Mouse (Mus musculus) macrophage (primary cell): ENCODE data around the gene Zfp655. TPM values are rescaled to one million over a fixed set of nuclear protein-coding genes. Genes with fewer than 3 reads are reported as not detected.

ENCODE experiments used
- H3K27ac ChIP-seq: fragments of 350-480 bp; formaldehyde crosslinking; 2 replicates; pipeline ENCODE4 v1.9.0; 2021
- H3K36me3 ChIP-seq: fragments of 350-480 bp; formaldehyde crosslinking; 2 replicates; pipeline ENCODE4 v1.9.0; 2021; ENCODE audit errors: inconsistent target
- H3K4me3 ChIP-seq: fragments of 350-480 bp; formaldehyde crosslinking; 2 replicates; pipeline ENCODE4 v1.9.0; 2021; ENCODE audit errors: inconsistent target
- H3K79me2 ChIP-seq: fragments of 350-480 bp; formaldehyde crosslinking; 2 replicates; pipeline ENCODE4 v1.9.0; 2021; ENCODE audit errors: inconsistent target
- WGBS: methylation state at CpG from one replicate; pipeline ENCODE4 v1.1.7; 2026; ENCODE audit warnings: inconsistent platforms; ENCODE audit not compliant: missing documents; 5-methylcytosine and 5-hydroxymethylcytosine counted together
- polyA plus RNA-seq: library from polyadenylated mRNA; stranded (reverse); fragments of 250-400 nt; gene quantifications from 3 replicates; pipeline ENCODE4 v1.2.4, GENCODE M21; 2018; ENCODE audit warnings: inconsistent platforms
- total RNA-seq, 78 experiments: library from RNA; depleted of rRNA; stranded (reverse); fragments of 250-400 nt; gene quantifications; 1 replicate in 9 of 78; 2 replicates in 24 of 78; 3 replicates in 43 of 78; 4 replicates in 2 of 78; pipeline ENCODE4 v1.2.4; 2018; ENCODE audit warnings: inconsistent platforms in 56 of 78

Zfp655 gene
- 100 to 1,000 TPM in 23 of 26 experiments, 10 to 100 TPM in 3; 82.8 to 262 (median 161) TPM for total RNA-seq (2018; cell fraction: chromatin; rRNA removed)
- total RNA-seq (2018; cell fraction: cytosol; rRNA removed), result 10 to 100 TPM; 32.7 to 62.9 (median 47.7) TPM
- total RNA-seq (2018; cell fraction: nucleus; rRNA removed), result 100 to 1,000 TPM in 17 of 26 experiments, 10 to 100 TPM in 9; 59.9 to 193 (median 122) TPM
- polyA plus RNA-seq, result 34.3 to 40.2 TPM (median 37.0 TPM) in 3 replicates

- H3K36me3 ChIP-seq, result peaks cover 27% of the 10 kb centered on the region
- peak within 1 kb of the TSS; percentile 96 for H3K27ac ChIP-seq
- peak within 1 kb of the TSS; percentile 80 for H3K4me3 ChIP-seq
- H3K79me2 ChIP-seq, result peaks cover 46% of the 10 kb centered on the region
- 1% methylated on average over 42 of the region's 42 CpGs for WGBS
Observed at GRCm38 (mm10) chr5:145231367-145231871, at the start of gene Zfp655. Zfp655 (plus strand) TSS chr5:145231715.

DNA sequence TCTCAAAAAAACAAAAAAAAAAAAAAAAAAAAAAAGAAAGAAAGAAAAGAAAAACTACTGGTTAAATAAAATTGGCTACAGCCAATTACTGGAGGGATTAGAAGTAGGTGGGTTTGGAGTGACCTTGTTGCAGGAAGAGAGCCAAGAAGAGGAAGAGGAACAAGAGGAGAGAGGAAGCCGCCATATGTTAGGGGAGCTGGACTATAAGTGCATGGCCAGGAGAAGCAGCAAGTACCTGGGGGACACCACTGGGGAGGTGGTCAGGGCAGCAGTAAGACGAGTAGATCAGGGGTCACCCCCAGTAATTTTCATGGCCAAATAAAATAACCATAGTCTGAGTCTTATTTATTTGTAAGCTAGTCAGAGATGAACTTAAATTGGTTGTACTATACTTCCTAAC is 46.3 kb upstream of the Zfp655 start:
- no peak overlapping the region for H3K4me3 ChIP-seq
- no peak overlapping the region for H3K27ac ChIP-seq
- H3K36me3 ChIP-seq, result peaks cover 69% of the 10 kb centered on the region
- WGBS, result 93% methylated on average over 1 of the region's 2 CpGs
- H3K79me2 ChIP-seq, result peaks cover 63% of the 10 kb centered on the region

DNA sequence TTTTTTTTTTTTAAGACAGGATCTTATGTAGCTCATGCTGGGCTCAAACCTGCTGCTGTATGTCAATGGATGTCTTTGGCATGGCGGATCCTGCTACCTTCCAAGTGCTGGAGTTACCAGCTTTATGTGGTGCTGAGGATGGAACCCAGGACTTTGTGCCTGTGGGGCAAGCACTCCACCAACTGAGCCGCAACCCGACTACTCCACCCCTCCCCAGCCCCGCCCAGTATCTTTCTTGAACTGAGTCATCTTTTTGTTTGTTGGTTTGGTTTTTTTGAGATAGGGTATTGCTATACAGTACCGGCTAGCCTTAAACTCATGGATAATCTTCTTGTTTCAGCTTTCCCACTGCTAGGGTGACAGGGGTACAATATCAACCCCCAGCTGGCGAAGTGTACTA is 42.1 kb upstream of the Zfp655 start:
- peaks cover 66% of the 10 kb centered on the region for H3K79me2 ChIP-seq
- WGBS, result 85% methylated on average over 6 of the region's 6 CpGs
- H3K36me3 ChIP-seq, result peaks cover 35% of the 10 kb centered on the region
- no peak overlapping the region for H3K27ac ChIP-seq
- no peak overlapping the region for H3K4me3 ChIP-seq

DNA sequence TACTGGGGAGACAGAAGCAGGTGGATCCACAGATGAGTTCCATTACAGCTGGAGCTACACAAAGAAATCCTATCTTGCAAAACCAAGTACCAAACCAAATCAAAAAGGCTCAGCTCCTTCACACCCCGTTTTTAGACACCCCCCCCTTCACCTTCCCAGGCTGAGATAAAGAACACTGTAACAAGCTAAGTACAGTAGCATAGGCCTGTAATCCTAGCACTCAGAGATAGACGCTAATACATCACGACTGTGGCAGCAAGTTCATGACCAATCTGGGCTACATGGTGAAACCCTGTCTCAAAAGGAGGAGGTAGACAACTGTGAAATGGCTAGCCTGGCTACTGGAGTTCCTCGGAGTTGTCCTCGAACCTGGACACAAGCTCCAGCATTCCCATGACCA is 41.1 kb upstream of the Zfp655 start:
- peak overlapping the region; percentile 98 for H3K4me3 ChIP-seq
- WGBS, result 50% methylated on average over 5 of the region's 5 CpGs
- H3K36me3 ChIP-seq, result peaks cover 38% of the 10 kb centered on the region
- peak overlapping the region; percentile 83; the same call in 1 of the 2 replicates for H3K27ac ChIP-seq
- H3K79me2 ChIP-seq, result peaks cover 61% of the 10 kb centered on the region

DNA sequence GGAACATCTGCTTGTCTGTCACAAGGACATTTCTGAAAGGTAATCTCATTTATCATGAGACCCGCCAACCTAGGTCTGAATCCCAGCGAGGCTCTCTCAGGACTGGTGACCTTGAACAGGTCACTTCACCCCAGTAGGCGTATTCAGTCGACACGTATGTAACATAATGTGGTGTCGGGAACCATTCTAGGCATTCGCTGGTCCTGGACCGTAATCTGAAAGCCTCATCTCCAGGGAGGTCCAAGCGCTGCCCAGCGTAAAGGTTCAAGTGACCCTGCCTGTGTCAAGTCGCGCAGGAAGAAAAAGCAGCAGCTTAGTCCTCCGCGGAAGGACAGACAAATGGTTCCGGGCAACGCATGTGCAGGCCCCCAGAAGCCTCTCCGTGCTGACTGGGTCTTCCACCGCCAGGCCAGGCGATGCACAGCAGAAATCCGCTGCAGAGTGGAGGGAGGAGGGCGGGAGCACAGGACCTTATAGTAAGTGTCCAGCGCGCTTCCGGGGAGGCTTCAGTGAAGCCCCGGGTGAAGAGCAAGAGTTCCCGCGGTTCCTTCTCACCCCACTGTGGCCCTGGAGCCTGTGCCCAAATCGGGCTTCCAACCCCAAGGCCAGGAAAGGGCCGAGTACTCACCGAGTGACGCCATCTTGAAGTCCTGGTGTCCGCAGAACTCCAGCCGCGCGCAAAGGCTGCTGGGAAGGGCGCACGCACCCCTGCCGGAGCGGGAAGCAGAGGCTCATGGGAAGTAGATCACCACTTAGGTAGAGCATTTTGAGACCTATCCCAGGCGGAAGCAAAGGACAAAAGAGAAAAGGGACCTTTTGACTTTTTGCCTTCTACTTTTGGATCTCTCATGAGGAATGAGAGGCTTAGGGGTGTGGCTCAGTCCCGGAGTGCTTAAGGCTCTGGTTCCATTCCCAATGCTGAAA is 40.4 kb upstream of the Zfp655 start:
- H3K4me3 ChIP-seq, result peak overlapping the region; percentile 98
- peak overlapping the region; percentile 83 for H3K27ac ChIP-seq
- peaks cover 55% of the 10 kb centered on the region for H3K79me2 ChIP-seq
- peaks cover 38% of the 10 kb centered on the region for H3K36me3 ChIP-seq
- WGBS, result 3% methylated on average over 41 of the region's 41 CpGs

DNA sequence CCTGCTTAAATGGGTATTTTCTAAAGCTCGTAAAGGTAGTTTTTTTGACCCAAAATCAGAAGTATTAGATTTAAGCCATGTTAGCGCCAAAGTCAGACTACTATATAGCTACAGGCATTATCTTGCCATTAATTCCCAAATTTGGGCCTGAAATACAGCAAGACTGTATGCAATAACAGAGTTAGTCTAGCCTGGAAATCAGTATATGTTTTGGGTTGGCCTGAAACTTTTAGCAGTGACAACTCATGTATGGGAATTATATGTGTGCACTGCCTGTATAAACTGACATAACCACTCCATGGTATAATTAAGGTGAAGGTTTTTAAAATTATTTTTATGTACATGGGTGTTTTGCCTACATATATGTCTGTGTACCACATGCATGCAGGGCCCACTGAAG is 39.6 kb upstream of the Zfp655 start, which contains the start of gene Atp5j2:
Atp5j2 (minus strand) TSS at position 101 of the 400 bp plus-strand sequence.
- Histone ChIP-seq H3K79me2 (peaks cover 47% of the 10 kb centered on the region), H3K4me3 (peak within 1 kb of the TSS; percentile 98), H3K27ac (peak within 1 kb of the TSS; percentile 83), H3K36me3 (peaks cover 35% of the 10 kb centered on the region)
- WGBS, result 92% methylated on average over 2 of the region's 2 CpGs

DNA sequence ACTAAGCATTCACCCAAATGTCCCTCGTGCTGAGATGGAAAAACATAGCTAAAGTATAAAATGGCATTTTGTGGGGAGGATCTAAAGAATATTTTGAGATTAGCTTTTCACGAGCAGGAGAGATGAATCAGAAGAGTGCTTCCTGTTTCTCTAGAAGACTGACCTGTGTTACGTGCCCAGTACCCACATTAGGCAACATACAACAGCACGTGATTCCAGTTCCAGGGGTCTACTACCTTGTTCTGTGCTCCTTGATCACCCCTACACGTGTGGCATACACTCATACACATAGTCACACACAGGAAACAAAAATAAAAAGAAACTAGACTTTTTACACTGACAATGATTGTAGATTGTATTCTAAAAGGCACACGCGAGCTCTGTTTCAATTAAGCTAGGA is 31.1 kb upstream of the Zfp655 start:
- Histone ChIP-seq H3K36me3 (peaks cover 14% of the 10 kb centered on the region), H3K4me3 (peak overlapping the region; percentile 97), H3K79me2 (peaks cover 28% of the 10 kb centered on the region), H3K27ac (no peak overlapping the region)
- 50% methylated on average over 7 of the region's 7 CpGs for WGBS

DNA sequence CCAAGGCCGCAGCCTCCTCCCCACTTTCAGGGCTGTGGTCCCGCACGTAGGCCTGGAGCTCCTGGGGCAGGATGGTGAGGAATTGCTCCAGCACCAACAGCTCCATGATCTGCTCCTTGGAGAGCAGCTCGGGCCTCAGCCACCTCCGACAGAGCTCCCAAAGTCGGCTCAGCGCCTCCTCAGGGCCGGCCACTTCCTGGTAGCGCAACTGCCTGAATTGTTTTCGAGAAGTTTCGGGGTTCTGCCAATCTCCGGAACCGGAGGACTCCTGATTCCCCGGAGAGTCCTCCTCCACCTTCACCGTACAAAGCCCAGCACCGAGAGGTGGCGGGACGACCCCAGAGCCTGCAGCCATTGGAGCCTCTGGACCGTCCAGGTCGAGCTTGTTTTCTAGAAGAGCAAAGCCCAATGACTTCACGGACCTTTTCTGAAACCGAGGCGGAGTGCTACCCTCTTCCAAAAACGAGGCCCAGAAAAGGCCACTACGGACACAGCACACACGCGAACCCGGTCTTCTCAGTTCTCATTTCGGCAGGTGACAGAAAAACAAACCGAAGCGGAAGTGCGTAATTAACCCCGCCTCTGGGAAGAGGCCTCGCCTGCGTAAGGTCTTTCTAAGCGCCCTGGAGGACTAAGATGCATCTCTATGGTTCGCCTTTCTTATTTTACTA is 30.1 kb upstream of the Zfp655 start, which contains the start of gene Zkscan14:
Zkscan14 (minus strand) TSS at position 548 of the 671 bp plus-strand sequence.
- peaks cover 3% of the 10 kb centered on the region for H3K36me3 ChIP-seq
- H3K27ac ChIP-seq, result peak within 1 kb of the TSS; percentile 77
- WGBS, result under 1% methylated on average over 37 of the region's 37 CpGs
- H3K79me2 ChIP-seq, result peaks cover 31% of the 10 kb centered on the region
- peak within 1 kb of the TSS; percentile 97 for H3K4me3 ChIP-seq

DNA sequence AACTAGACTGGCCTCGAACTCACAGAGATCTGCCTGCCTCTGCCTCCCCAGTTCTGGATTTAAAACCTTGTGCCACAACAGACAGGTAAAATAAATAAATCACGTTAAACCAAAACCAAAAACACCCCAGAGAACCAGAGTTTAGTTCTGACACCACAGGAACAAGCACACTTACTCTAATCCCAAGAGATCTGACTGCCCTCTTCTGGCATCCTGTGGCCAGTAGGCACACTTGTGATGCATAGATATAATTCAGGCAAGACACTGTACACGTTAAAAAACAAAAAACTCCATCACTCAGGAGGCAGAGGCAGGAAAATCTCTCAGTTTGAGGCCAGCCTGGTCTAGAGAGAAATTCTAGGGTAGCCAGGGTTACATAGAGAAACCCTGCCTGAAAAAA is 29.1 kb upstream of the Zfp655 start:
- Histone ChIP-seq H3K27ac (no peak overlapping the region), H3K79me2 (peaks cover 39% of the 10 kb centered on the region), H3K4me3 (no peak overlapping the region), H3K36me3 (no peaks in the 10 kb centered on the region)
- WGBS, result 38% methylated on average over 3 of the region's 3 CpGs

GRCm38 (mm10) chr5:145203936-145204691 is 27.4 kb upstream of the Zfp655 start, which contains the start of gene Zkscan5:
Zkscan5 (plus strand) TSS chr5:145204562.
- Histone ChIP-seq H3K79me2 (peaks cover 34% of the 10 kb centered on the region), H3K27ac (peak within 1 kb of the TSS; percentile 54), H3K36me3 (no peaks in the 10 kb centered on the region), H3K4me3 (peak within 1 kb of the TSS; percentile 71)
- under 1% methylated on average over 22 of the region's 22 CpGs for WGBS

DNA sequence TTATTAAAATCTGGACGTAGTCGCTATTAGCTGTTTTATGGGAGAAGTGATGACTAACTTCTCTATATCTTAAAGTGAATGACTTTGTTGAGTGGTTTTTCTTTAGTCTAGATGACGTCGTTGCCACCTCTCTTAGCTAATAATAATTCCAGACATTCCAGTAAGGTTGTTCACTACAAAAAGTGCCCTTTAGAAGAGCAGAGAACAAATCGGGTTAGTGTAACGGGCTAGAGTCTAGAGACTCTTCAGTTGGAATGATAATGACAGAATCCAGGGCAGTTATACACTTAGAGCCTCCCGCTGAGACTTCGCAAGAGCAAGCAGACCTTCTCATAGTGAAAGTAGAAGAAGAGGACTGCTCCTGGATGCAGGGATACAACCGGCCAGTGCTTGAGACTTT is 26.5 kb upstream of the Zfp655 start:
- 20% methylated on average over 9 of the region's 9 CpGs for WGBS
- Histone ChIP-seq H3K36me3 (no peaks in the 10 kb centered on the region), H3K27ac (peak overlapping the region; percentile 54), H3K79me2 (peaks cover 25% of the 10 kb centered on the region), H3K4me3 (peak overlapping the region; percentile 71)

- Histone ChIP-seq H3K27ac (no peak overlapping the region), H3K79me2 (peaks cover 10% of the 10 kb centered on the region; the same call in 1 of the 2 replicates)
- 93% methylated on average over 6 of the region's 6 CpGs for WGBS
Observed at GRCm38 (mm10) chr5:145207385-145207784, 24.1 kb upstream of the Zfp655 start.

DNA sequence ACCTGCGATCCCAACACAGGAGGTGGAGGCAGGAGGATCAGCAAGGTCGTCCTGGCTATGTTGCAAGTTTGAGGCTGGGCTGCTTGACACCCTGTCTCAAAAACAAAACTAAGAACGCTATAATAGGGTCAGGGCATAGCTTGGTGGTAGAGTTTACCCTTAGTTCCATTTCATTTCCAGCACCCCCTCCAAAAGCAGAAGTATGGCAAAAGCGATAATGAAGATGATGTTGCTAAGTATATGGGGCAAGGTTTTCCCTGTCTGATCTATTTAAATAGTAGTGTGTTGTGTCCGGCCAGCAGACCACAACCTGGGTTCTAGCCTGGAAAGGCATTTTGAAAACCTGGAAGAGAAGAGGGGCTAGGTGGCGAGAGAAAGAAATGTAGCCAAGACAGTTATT is 23.6 kb upstream of the Zfp655 start:
- H3K4me3 ChIP-seq, result no peak overlapping the region
- H3K36me3 ChIP-seq, result peaks cover 15% of the 10 kb centered on the region; the same call in 1 of the 2 replicates
- 89% methylated on average over 5 of the region's 6 CpGs for WGBS
- peaks cover 10% of the 10 kb centered on the region; the same call in 1 of the 2 replicates for H3K79me2 ChIP-seq
- no peak overlapping the region for H3K27ac ChIP-seq

More at GRCm38 (mm10) chr5:145207385-145207784, 24.1 kb upstream of the Zfp655 start:
- peaks cover 11% of the 10 kb centered on the region; the same call in 1 of the 2 replicates for H3K36me3 ChIP-seq
- no peak overlapping the region for H3K4me3 ChIP-seq
